Mouse (Mus musculus): ENCODE measurements around the gene Rara.

DNA sequence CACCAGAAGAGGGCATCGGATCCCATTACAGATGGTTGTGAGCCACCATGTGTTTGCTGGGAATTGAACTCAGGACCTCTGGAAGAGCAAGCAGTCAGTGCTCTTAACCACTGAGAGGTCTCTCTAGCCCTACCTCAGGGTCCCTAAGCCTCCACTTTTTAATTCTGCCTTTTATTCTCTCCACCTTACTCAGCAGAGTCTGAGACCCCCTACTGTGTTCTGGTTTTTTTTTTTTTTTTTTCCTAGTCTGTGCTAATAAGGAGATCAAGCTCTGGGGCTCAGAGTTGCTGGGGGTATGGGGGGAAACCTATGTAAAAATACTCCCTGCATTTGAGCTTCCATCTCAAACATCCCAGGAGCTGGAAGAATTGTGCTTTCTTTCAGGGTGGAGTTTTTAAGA lies 24.5 kb downstream of the Rara start:
- no peak for TF ChIP-seq CTCF (IDR thresholded peaks at IDR 0.05; ENCODE audit: control insufficient read depth, insufficient read depth, insufficient replicate concordance, low read depth, low read length)
- no peak for TF ChIP-seq POLR2A (IDR thresholded peaks at IDR 0.05; ENCODE audit: control insufficient read depth, low read depth, low read length)
